Mouse (Mus musculus) spleen, adult 18-20 months (tissue): ENCODE measurements around the gene Gm17359.

ENCODE experiments used
- DNase-seq, 2 experiments: peaks; one replicate each; pipeline ENCODE4 v3.0.0; 2022; ENCODE audit warnings: mixed read lengths in 2 of 2

Gm17359 gene

DNA sequence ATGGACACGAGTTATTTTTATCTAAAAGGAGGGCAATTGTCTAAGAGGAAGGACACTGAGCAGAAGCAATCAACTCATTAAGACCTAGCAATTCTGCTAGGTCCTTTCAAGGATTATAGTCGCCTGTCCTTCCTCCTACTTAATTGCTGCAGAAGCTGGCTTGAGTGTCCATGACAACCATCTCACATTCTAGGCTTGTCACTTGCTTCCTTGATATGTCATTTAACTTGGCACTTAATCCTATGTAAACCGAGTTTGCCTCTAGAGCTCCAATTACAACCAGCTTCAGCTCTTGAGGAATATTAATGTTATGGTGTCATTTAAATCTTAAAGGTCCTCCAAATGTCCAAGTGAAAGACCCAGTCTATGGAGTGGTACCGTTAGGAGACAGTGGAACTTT, 22.3 kb downstream of the Gm17359 start:
- no peak for DNase-seq

DNA sequence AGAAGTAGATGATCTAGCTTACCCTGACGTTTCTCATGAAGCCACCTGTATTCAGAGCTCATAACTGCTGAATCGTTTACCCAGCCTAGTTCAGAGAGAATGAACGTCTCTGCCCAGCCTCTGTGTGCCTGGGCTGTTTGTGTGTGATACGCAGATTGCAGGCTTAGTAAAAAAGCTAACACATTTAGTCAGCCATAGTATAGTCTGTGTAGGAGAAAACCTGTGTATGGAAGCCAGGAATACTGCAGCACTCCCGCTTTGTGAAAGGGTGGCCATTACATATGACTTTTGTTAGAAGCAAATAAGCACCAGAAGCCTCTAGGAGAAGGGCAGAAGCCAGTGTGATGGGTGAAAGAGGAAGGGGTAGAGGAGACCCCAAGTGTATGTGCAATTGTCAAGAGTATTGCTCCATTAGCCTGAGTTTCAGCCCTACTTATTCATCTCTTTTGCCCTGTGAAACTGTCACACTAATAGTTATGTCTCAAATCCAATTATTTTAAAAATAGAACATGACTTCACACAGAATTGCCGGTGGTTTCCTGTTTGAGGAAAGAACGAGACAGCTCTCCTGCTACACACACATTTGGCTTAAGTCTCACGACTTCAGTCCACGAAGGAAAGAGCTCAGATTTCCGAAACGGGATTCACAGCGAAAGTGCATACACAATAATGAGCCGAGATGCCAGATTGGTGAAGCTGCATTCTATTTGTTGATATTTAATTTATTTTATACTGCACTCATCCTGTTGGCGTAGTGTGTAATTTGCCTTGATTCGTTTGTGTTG, 24.0 kb downstream of the Gm17359 start:
- DNase-seq = no peak

DNA sequence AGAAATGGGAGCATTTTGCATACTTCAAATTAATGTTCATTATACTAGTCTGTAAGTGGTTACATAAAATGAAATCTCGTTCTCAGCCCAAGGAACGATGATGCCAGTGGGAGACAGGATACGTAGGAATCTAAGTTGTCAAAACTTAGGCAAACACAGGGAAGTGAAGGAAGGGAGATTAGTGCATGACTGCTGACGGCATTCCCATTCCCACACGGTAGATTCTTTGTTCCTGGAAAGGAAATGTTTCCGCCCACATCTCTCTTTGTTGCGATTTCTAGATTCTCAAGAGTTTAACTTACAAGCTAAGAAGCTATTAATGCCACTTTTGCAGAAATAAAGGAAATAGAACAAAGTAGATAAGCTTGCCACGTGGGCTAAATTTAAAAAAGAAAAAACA, 29.6 kb downstream of the Gm17359 start:
- DNase-seq = no peak

DNA sequence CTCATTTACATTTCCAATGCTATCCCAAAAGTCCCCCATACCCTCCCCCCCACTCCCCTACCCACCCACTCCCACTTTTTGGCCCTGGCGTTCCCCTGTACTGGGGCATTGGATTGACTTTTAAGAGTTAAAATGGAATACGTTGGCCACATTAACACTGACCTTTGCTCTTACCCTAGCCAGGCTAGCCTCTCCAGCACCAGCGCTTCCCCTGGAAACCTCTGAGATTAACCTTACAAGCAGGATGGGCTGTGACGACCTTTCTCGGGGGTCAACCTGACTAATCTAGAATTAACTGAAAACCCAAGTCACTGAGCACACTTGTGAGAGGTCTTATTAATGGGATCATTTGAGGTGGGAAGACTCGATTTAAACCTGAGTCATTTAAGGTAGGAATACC, 31.8 kb downstream of the Gm17359 start:
- no peak for DNase-seq

DNA sequence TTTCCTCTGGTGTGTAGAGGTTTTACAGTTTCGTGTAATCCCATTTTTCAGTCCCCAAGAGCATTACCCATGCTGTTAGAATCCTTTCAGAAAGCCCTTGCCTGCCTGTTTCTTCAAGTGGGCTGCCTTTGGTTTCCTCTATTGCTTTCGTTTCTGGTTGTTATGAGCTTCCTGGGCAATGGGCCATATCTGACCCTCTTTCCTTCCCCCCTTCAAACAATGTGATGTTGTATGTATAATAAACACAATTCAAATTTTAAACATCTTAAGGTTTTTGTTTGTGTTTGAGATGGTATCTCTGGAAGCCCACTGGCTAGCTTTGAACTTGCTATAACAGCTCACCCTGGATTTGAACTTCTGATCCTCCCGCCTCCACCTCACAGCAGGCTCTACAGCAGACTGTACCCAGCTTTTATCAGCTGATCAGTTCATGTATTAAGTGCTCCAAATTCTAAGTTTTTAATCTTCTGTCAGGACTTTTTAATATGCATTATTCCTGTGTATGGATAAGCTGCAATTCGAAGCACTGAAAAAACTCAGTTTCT, 34.0 kb downstream of the Gm17359 start:
- DNase-seq = no peak

DNA sequence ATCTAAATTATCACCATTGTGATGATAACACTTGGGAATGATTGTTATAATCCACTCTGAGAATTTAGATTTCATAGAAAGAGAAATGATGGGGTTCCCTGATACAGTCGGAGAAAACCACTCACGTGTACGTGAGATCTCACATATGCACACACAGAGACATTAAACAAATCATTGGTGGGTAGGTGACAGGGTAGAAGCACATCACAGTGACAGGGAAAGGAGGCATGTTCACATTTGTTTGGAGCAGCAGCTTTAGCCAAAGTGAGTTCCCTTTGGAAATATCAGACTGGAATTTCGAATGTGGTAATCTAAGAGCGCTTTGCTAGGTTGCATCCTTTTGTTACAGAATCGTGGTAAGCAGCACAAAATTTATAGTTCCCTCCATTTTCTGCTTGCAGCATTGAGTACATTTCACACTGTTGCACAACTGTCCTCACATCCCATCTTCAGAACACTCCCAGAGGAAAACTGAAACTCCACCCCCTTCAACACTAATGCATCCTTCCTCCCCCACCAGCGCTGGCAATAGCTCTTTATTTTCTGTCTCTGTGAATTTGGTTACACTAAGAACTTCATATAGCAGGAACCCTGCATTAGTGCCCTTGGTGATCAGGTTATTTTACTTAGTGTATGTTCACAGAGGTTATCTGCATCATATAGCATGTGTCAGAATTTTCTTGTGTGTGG, 35.2 kb downstream of the Gm17359 start:
- DNase-seq = no peak

DNA sequence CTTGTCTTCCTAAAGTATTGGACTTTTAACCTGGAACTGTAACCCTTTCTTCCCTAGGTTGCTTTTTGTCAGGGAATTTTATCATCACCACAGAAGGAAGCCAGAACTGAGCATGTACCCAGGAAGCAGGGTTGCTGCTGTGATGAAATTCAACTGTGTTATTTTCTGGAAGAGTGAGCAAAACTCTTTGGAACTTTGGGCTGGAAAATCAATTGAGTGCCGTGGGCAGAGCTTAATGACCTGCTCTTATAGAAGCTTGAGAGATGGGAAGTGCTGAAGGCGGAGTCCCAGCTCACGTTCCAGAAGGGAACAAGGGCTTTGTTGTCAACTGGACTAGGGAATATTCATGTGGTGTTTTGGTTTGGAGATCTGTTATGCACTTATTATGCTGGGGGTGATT, 37.5 kb downstream of the Gm17359 start:
- no peak for DNase-seq

DNA sequence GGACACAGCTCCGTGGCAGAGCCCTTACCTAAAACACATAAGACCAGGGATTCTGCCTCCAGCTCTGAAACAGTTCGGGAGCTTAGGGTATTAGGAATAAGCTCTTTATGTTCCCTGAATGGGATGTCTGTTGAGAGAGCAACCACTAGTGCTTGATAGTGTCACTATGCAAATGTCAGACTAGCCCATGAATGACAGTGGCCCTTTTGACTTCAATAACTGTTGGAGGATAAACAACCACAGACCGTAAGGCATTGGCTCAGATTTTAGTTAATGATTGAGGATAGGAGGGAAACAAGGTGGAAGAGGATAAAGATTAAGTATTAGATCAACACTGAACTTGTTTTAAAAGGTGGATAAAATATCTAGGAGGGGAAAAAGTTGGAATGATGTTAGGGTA, 41.6 kb downstream of the Gm17359 start:
- no peak for DNase-seq

DNA sequence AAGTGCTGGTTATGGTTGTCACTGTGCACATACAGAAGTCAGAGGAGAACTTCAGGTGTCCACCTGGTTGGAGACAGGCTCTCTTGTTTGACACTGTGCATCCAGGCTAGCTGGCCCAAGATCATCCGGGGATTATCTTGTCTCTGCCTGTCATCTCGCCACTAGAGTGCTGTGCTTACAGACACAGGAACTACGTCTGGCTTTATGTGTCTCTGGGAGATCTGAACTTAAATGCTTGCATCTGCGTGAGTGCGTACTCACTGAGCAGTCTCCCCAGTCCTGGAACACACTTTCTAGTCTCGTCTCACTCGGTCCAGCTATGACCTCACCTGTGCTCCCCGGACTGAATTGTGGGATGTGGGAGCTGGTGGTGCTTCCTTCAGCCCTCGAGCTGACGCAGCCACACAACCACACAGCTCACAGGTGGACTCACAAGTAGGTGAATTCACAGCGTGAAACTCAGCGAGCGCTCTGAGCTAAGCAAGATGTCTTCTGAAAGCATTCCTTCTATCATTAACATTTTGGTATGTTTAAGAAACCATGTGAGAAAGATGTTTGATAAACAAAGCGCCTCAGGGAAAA, 42.9 kb downstream of the Gm17359 start:
- DNase-seq = no peak

DNA sequence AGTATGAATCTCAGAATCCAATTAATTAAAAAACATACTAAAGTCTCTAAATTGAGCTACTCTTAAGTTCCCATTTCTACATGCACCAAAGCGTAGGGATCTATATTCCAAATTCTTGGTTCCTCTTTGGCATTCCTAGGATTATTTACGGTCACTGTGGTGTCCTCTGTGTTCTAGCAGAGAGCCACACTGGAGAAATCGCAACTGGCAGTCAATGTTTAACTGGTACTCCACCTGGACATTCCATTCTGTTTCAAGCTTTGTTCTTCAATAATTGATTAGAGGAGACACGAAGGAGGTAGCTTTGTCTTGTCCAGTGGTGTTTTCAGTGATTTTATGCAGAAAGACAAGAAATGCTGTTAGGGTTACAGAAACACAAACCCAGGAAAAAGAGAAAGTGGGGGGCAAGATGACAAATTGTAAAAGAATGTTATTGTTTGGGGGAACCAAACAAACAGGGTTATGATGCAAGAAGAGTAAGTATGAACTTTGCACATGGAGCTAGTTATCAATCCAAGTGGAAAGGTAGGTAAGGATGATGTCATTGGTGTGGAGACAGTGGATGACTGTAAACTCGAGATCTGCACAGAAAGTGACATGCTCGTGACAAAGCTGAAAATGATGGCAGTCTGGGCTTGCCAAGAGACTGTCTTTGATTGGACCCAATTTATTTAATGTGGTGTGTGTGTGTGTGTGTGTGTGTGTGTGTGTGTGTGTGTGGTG, 43.6 kb downstream of the Gm17359 start:
- no peak for DNase-seq

DNA sequence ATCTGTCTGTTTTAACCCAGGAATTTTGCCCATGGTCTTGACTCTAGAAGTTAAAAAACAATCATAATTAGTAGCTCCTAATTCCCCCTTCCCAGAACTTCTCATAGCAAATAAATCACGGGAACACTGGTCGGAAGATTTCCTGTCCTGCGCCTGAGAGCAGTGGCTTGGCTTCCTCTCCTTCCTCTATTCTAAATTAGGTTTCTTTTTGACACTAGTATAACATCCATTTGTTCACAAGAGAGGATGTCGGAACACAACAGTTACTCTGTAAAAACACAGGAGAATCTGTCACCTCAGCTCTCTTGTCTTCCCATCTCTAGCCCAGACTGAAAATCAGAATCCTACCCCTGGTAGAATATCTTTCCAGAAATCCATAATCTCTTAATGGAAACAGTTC, 44.9 kb downstream of the Gm17359 start:
- DNase-seq = no peak

DNA sequence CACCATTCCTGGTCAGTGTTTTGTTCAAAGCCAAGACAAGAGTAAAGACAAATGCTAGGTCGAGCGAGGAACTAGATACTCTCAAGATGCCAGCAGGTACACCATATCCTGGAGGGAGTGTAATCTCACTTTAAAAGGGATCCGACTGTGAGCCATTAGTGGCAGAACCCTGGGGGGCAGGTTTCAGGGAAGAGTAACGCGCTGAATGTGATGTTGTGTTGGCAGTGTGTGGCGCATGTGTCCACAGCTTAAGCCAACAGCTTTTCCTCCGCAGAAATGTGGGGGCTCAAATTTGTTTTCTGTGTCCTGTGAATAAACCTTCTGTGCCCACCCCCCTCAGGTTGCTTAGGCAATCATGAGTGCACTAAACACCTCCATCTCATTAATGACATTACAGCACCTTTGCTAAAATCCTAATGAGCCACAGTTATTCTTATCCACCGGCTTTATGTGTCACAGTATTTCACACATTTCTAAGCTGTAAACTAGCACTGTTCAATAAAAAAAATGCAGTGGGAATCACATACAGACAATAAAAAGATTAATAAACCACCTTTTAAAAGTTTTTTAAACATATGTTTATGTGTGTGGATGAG, 49.1 kb downstream of the Gm17359 start:
- no peak for DNase-seq

DNA sequence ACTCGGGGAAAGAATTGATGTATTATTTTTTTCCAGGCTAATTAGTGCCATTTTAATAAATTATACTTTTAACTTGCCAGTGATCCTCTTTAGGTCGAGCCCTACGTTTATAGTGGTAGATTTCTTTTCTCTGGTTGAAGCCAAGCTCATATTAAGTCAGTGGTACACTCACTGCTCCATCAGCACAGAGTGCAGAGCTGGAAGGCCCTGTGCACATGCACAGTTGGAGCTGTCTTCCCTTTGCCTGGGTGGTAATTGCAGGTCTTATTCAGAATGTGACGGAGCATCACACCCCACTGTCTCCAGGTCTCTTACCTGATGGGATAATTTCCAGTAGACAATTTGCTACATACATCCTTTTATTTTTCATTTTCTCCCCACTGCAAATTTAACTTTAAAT, 52.6 kb downstream of the Gm17359 start:
- DNase-seq = no peak

DNA sequence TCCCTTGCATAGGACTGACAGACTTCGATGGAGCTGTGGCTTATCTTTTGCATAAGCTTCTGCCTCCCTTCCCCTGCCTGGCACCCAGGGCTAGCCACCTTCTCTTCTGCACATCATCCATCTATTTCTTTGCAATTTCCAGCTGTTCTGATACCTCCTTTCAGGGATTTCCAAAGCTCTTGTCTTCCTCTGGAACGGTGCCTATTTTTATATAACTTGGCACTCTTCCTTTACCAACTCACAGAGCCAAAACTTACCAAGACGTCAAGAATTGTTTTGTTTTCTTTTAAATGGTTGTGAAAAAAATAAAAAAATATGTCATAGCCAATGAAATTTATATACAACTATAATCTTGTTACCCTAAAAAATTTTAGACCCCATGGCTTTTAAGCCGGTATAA, 64.1 kb downstream of the Gm17359 start:
- no peak for DNase-seq

DNA sequence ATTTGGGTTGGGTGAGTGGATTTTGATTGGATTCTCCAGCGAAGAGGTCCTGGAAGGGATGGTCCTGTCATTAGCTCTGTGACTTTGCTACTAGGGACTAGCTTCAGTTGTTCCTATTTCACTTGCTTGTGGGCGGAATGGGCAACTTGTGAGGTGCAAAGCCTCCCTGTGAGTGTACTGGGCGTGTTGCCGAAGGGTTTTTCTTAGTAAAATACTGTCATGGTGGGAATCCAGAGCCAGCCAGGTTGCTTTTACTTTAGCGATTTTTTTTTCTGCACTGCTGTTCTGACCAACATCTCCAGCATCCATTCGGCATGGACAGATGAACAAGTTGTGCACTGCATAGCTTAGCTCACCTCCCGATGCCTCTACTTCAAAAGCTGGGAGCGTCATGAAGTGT, 65.6 kb downstream of the Gm17359 start:
- DNase-seq = no peak

DNA sequence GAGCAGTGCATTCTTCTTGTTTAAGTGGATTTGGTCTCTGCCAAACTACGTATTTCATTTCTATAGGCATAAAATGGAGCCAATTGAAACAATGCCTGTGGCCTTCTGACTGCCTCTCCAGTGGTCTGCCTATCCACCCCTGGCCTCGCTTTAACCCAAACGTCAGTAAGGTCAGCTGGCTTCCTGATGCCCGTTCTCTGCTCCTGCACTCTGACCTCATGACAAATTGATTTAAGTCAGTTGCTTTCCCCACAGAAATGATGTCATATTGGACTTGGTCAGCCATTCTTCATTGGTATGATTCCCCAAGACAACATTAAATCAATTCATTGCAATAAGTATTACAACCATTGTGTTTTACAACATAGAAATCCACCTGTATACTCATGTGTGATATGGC, 72.1 kb downstream of the Gm17359 start:
- no peak for DNase-seq

DNA sequence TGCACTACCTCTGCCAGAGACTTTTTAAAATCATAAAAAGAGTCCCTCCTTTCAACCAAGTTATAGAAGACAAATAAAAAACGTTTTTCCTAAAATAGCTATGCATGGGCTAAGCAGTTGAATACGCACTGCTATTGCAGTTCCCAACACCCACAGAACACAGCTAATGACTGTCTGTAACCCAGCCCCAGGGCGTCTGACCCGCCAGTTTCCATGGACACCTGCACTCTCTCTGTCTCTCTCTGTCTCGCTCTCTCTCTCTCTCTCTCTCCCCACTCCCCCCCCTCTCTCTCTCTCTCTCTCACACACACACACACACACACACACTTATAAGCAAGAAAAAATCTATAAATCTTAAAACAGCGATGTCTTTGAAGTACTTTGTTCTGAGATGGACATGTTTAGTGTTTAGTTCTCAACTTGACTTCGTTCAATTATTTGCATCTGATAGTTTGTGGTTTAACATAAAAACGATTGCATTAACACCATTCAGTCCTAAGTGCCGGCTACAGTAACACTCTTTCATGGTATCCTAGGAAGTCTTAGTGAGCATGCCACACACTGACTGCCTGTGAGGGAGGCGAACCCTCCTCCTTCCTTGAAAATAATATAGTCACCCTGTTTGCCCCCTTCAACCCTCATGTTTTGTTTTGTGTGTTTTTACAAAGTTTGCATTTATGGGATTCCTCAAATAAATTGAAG, 73.6 kb downstream of the Gm17359 start:
- DNase-seq = no peak

DNA sequence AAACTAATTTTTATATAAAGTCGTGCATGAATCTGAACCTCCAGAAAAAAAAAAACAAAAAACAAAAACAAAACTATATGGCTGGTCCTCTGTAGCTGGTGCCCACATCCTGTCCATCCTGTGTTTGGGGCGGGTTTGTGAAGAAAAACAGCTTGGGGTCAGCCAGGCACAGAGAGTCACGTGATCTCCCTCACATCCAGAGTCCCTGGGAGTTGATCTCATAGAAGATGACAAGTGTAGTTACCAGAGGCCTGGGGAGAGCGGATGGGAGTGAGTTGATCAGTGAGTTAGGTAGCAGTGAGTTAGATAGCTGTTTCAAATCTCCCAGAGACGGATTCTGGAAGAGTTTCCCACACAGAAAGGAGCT, 74.2 kb downstream of the Gm17359 start:
- no peak for DNase-seq

DNA sequence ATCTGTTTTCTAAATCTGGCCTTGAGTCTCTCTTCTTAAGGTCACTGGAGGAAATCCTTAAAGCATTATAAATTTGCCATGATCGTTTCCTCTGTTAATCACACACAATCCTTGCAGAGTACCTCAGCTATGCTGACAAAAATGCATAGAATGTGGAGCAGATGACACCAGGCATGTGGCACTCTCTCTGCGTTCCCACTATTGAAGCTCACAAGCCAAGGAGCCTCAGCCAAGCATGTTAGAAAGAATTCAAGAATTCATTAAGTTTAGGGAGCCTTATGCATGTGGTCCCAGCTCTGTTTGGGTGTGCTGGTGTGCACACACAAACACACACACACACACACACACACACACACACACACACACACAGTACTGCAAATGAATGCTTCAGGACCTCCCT, 75.2 kb downstream of the Gm17359 start:
- no peak for DNase-seq

DNA sequence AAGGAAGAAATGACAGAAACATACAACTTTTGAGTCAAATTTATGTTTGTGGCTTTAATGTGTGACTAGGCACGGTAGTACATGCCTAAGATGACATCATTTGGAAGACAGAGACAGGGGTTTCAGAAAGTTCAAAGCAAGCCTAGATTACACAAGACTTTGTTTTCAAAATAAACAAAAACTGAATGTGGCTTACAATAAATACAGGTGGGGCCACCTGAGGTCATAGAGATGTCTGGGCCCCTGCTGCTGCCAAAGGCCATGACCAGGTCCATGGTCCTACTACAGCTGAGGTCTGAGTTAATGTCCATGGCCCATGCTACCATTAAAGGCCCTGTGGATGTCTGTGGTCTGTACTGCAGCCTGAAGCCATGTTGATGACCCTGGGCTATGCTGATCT, 77.0 kb downstream of the Gm17359 start:
- DNase-seq = no peak

DNA sequence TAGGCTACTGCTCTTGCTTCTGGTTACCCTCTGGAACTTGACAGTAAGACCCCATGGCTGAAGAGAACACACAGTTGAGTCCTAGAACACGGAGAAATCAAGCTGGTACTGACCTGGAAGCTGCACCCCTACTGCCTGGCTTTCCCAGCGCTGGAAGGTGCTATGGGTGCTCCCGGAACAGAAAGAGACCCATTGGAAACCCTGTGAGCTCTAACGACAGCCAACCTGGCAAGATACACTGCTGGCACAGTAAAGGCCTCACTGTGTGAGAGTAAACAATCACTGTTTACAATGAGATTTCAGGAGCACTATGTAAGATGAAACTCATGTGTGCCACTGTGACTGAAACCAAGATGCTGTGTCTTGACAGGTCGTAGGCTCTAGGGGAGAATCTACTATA, 78.6 kb downstream of the Gm17359 start:
- DNase-seq = no peak

DNA sequence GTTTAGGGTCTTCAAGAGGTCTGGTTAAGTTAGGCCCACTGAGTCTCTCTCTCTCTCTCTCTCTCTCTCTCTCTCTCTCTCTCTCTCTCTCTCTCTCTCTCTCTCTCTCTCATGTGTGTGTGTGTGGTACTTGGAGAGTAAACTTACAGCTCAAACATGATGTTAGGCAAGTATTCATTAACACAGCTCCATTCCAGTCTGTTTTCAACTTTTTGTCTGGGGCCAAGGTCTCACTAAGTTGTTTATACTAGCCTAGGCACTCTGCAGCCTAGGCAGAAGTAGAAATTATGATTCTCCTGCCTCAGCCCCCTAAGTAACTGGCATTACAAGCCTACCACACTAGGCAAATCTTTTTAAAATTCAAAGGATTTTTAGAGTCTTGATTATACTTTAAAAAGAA, 79.5 kb downstream of the Gm17359 start:
- DNase-seq = no peak
